Mouse (Mus musculus): ENCODE data around the gene Dr1.

GRCm38 (mm10) chr5:108312224-108313064, 43.7 kb downstream of the Dr1 start, which contains the start of gene Pigg:
- peak; percentile 86 for TF ChIP-seq POLR2A (IDR thresholded peaks at IDR 0.05; ENCODE audit: control insufficient read depth, extremely low read depth, insufficient read depth, low read length, poor library complexity)
- no peak for TF ChIP-seq CTCF (IDR thresholded peaks at IDR 0.05; ENCODE audit: borderline replicate concordance, control insufficient read depth, extremely low read depth, insufficient read depth, low read length, poor library complexity)
